In the genomic region with DNA sequence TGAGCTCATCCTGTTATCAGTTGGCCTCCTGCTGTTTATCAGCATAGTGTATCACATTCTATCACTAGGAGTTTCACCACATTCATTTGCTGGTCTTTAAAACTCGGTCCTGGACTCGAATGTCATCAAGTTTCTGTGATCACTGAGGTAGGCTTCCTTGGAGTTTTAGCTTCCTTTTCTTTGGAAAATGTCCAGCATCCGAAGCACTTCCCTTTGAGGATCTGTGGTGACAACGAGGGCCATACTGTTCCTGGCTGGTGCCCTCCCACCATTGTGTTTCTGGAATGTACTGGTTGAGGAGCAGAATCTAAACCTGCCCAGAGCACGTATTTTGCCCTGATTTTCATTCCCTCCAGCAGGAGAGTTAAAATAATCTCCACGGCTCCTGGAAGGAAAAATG, we compare ENCODE assay signal across 26 mouse cellular contexts.
DNase-seq lines count a peak whose midpoint lies in the region; ATAC-seq and TF ChIP-seq lines count a peak whose summit lies in the region.
"Had no signal": no experiment of that assay in that cellular context is flagged by ENCODE, and none has a peak within 500 bp of the region (broad histone marks: within the 10 kb centered on the region; RNA-seq: fewer than 3 reads in every experiment).

No protein-coding gene starts in this region.

- no peak overlapping the region for H3K9ac ChIP-seq in heart, postnatal 0 days (replicated peaks; ENCODE audit: low read depth, low read length)
- H3K9ac ChIP-seq in kidney, embryonic 14.5 days (ENCODE audit: low read depth, low read length), result no peak overlapping the region
- H3K9ac ChIP-seq: embryonic facial prominence, embryonic 15.5 days; forebrain, postnatal 0 days; hindbrain, embryonic 13.5 days; intestine, embryonic 15.5 days had no signal

- H3K27me3 ChIP-seq in heart, postnatal 0 days (ENCODE audit: control insufficient read depth, insufficient read depth, low read length), result no peaks in the 10 kb centered on the region
- no peaks in the 10 kb centered on the region for H3K27me3 ChIP-seq in kidney, embryonic 14.5 days (ENCODE audit: control insufficient read depth, insufficient read depth, low read length)
- H3K27me3 ChIP-seq: embryonic facial prominence, embryonic 15.5 days; hindbrain, embryonic 13.5 days; intestine, embryonic 15.5 days had no signal

- TF ChIP-seq EP300 in heart, postnatal 0 days (IDR thresholded peaks at IDR 0.05; ENCODE audit: low read depth), result no peak

- no peak overlapping the region for H3K4me3 ChIP-seq in heart, postnatal 0 days (ENCODE audit: low read depth, low read length)
- H3K4me3 ChIP-seq in kidney, embryonic 14.5 days (ENCODE audit: low read length), result no peak overlapping the region
- H3K4me3 ChIP-seq: embryonic facial prominence, embryonic 15.5 days; gastrocnemius, adult 2 months; hindbrain, embryonic 10.5 days; hindbrain, embryonic 13.5 days; intestine, embryonic 15.5 days had no signal

- no peaks in the 10 kb centered on the region for H3K9me3 ChIP-seq in heart, postnatal 0 days (replicated peaks; ENCODE audit: control insufficient read depth, low read length)
- H3K9me3 ChIP-seq in kidney, embryonic 14.5 days (ENCODE audit: control insufficient read depth, low read length), result no peaks in the 10 kb centered on the region
- H3K9me3 ChIP-seq: embryonic facial prominence, embryonic 15.5 days; hindbrain, embryonic 10.5 days; hindbrain, embryonic 13.5 days; intestine, embryonic 15.5 days had no signal

- WGBS in heart, postnatal 0 days, result 31% methylated on average over 6 of the region's 6 CpGs
- 66% methylated on average over 6 of the region's 6 CpGs for WGBS in kidney, embryonic 14.5 days

- H3K36me3 ChIP-seq in heart, postnatal 0 days (replicated peaks; ENCODE audit: control insufficient read depth, insufficient read depth, low read length), result peaks cover 3% of the 10 kb centered on the region; the same call in 1 of the 2 replicates
- no peaks in the 10 kb centered on the region for H3K36me3 ChIP-seq in kidney, embryonic 14.5 days (ENCODE audit: control insufficient read depth, insufficient read depth, low read length)
- H3K36me3 ChIP-seq: embryonic facial prominence, embryonic 15.5 days; hindbrain, embryonic 10.5 days; hindbrain, embryonic 13.5 days; intestine, embryonic 15.5 days had no signal

- H3K4me1 ChIP-seq in heart, postnatal 0 days (ENCODE audit: control insufficient read depth, insufficient read depth), result peaks cover 30% of the 10 kb centered on the region
- no peaks in the 10 kb centered on the region for H3K4me1 ChIP-seq in kidney, embryonic 14.5 days (ENCODE audit: control insufficient read depth, insufficient read depth, low read length)
- H3K4me1 ChIP-seq: embryonic facial prominence, embryonic 15.5 days; hindbrain, embryonic 10.5 days; intestine, embryonic 15.5 days had no signal

- TF ChIP-seq CTCF in heart, postnatal 0 days (IDR thresholded peaks at IDR 0.05; ENCODE audit: low read depth), result no peak

- intact Hi-C loops in heart, postnatal 14 days (cut with DNase I), result loop anchor here (5.0 kb wide), 3 partner anchors 82 to 362 kb away; no protein-coding TSS in a partner anchor
- intact Hi-C loops in heart, postnatal 10 days (cut with DNase I), result loop anchor here (10.0 kb wide), 1 partner anchor 185 kb away; no protein-coding TSS in a partner anchor

- no peak for ATAC-seq in heart, postnatal 0 days (ENCODE audit: insufficient read depth, low read depth)
- no peak for ATAC-seq in kidney, embryonic 14.5 days (ENCODE audit: low FRiP score, low TSS enrichment)
- ATAC-seq: CD4-positive, CD25-positive, alpha-beta regulatory T cell, adult 4 months; forebrain, embryonic 14.5 days; forebrain, postnatal 0 days; hindbrain, embryonic 16.5 days; intestine, embryonic 15.5 days had no signal

- no peak overlapping the region for H3K4me2 ChIP-seq in heart, postnatal 0 days (ENCODE audit: low read depth, low read length)
- H3K4me2 ChIP-seq in kidney, embryonic 14.5 days (replicated peaks; ENCODE audit: low read depth, low read length), result no peak overlapping the region
- H3K4me2 ChIP-seq: embryonic facial prominence, embryonic 15.5 days; hindbrain, embryonic 13.5 days; intestine, embryonic 15.5 days had no signal

- H3K27ac ChIP-seq in heart, postnatal 0 days (ENCODE audit: low read depth), result 0 out of 2 replicates have a peak overlapping the region, but pooled peaks have one; percentile 6
- no peak overlapping the region for H3K27ac ChIP-seq in kidney, embryonic 14.5 days (ENCODE audit: low read depth, low read length)
- H3K27ac ChIP-seq: embryonic facial prominence, embryonic 15.5 days; gastrocnemius, adult 2 months; hindbrain, embryonic 10.5 days; hindbrain, embryonic 13.5 days; intestine, embryonic 15.5 days had no signal

- DNase-seq in heart, adult 18-20 months, result peak; percentile 28 to 29
- DNase-seq in heart, postnatal 14 days, result no peak
- DNase-seq in heart, postnatal 0 days (ENCODE audit: low spot score), result no peak
- no peak for DNase-seq in heart, postnatal 10 days
- DNase-seq in kidney, postnatal 14 days, result peak; percentile 14
- DNase-seq in ZHBTc4 (ENCODE audit: low read depth, low spot score), result peak; percentile 14
- no peak for DNase-seq in cerebellum, adult 18-20 months
- DNase-seq: adrenal gland, postnatal 14 days; cerebellum, adult 11 months; cerebellum, adult 8-10 months; cerebellum, postnatal 10 days; cerebellum, postnatal 36 days; embryo, embryonic 11 days; forebrain, postnatal 0 days; gastrocnemius, adult 2 months; gastrocnemius, postnatal 14 days; heart, postnatal 36 days; kidney, adult 18-20 months had no signal

Comparison
In these comparisons a context has a peak if more than half of its experiments do, and no peak if none do; other contexts are left out.
1. DNase-seq: peak in heart, adult 18-20 months (2 of 2), kidney, postnatal 14 days (single experiment) and ZHBTc4 (single experiment); none in heart, postnatal 14 days (0 of 2), heart, postnatal 0 days (single experiment), heart, postnatal 10 days (0 of 2) and cerebellum, adult 18-20 months (0 of 2).